Mouse (Mus musculus): Measurements from ENCODE around the gene Lrwd1.
"Not testable (repeated sequence)": the region's sequence is repeated elsewhere in the genome, so short reads cannot be mapped to it uniquely, and the experiment has no call there.

Gene Lrwd1

DNA sequence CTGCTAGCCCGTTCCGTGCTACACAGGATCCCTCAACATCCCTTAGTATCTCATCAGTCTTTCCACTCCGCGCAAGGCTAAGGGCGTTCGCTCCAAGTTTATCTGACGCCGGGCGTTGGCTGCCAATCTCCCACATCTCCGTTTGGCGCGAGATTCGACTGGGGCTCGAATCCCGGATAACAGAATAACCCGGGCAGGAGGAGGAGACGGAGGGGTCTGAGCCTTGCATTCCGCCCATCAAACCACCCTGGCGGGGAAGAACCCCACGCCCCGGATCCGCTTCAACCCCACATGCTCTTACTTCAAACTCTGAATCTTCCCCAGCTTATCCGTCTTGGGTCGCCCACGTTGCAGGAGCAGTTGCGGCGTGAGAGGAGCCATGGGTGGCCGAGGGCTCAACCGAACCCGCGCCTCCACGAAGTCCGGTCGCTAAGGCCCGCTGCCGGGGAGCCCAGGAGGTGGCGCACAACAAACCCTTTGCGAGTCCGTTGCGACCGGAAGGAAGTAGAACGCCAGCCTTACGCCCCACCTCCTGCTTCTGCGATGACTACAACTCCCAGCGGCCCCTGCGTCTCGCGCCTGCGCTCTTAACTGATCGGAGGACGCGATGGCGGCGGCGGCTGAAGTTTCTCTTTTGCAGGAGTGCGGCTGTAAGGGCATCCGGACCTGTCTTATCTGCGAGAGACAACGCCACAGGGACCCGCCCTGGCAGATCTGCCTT, at the start of gene Lrwd1, which contains the start of gene Alkbh4:
TSS of gene Lrwd1 (minus strand) at position 504 of the 721 bp plus-strand sequence.
TSS of gene Alkbh4 (plus strand) at position 576 of the 721 bp plus-strand sequence.
- peak; percentile 98 for DNase-seq (ENCODE audit: low spot score)

DNA sequence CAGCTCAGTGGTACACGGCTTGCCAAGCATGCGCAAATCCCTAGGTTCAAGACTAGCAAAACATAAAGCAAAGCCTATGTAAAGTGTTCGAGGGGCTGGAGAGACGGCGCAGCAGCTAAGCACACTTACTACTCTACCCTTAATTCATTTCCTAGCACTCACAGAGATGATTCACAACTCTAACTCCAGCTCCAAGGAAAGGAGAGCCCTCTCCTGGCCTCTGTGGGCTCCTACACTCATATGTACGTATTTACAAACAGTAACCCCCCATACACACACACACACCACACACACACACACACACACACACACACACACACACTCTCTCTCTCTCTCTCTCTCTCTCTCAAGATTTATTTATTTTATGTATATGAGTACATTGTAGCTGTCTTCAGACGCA, 47.9 kb upstream of the Lrwd1 start:
- no peak for DNase-seq (ENCODE audit: low spot score)

DNA sequence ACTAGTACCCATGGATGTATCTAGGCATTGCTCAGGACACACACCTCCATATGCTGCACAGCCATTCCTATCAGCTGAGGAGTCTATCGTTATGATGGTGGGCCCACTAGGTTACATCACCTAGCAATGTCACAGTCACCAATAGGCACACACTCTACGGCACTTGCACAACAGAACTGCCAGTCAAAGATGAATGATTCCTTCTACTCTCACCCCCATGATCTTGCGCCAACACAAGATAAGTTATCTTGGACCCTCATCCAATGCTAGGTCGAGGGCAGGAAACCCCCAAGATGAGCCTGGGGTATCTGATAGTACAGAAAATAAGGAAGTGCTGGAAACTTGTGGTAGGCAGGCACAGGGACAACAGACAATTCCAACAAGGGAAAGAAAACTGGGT, 47.0 kb upstream of the Lrwd1 start:
- DNase-seq (ENCODE audit: low spot score), result no peak

DNA sequence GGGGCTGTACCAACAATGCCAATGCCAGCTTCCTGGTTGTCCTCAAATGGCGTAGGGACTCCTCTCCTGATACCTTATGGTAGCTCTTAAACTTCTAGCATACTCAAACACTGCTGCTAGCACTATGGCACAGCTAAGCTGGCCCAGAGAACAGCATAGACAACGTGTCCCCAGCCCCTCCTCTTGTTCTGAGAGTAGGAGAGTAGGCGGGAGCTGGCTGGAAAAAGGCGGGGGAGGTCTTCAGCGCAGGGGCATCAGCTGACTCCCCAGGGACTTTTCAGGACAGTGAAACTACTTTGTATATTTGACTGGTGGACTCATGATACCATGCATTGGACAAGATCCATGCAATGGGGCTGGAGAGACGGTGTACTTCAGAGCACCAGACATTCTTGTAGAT, 46.2 kb upstream of the Lrwd1 start:
- no peak for DNase-seq (ENCODE audit: low spot score)

DNA sequence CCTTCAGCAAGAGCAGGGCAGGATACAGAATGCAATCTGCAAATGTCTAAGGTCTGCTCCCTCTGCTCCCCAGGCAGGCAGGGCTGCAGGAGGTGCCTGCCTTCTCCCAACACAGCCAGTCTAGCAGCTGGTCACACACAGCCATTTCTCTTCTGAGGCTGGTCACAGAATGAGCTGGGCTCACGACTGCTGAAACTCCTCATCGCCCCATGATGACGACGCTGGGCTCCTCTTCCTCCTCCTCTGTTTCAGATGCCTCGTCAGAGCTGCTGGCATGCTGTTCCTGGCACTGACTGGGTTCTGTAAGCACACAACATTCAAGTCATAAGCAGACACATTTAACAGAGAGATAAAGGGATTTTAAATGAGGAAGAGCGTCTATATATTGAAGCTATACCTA, 45.3 kb upstream of the Lrwd1 start:
- DNase-seq (ENCODE audit: low spot score), result no peak

DNA sequence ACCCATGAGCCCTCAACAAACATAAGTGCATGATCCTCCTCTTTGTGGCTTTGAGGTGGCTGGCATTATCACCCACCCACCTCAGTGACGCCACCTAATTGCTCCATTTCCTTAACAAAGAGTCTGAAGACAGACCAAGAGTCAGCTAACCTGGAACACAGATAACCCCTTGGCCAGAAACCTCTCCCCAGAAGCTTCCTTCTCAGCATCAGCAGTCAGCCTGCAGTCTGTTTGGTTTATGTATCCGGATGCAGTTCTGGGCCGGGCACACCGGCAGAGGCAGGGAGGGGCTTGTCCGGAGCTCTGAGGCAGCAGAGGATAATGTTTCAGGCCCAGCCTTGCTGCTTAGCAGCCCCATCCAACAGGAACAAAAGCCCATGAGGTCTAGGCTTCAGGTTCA, 43.7 kb upstream of the Lrwd1 start:
- DNase-seq (ENCODE audit: low spot score), result no peak

GRCm38 (mm10) chr5:136173606-136174463, 38.0 kb upstream of the Lrwd1 start:
- no peak for DNase-seq (ENCODE audit: low spot score)

- no peak for DNase-seq (ENCODE audit: low spot score)
These were observed 37.1 kb upstream of the Lrwd1 start for GRCm38 (mm10) chr5:136172939-136173338.

GRCm38 (mm10) chr5:136171363-136172341, 35.8 kb upstream of the Lrwd1 start:
- no peak for DNase-seq (ENCODE audit: low spot score)

GRCm38 (mm10) chr5:136170512-136171362, 34.9 kb upstream of the Lrwd1 start, which contains the start of gene Orai2:
Gene Orai2, minus strand, starts transcription at chr5:136170713.
- DNase-seq (ENCODE audit: low spot score), result peak; percentile 89

DNA sequence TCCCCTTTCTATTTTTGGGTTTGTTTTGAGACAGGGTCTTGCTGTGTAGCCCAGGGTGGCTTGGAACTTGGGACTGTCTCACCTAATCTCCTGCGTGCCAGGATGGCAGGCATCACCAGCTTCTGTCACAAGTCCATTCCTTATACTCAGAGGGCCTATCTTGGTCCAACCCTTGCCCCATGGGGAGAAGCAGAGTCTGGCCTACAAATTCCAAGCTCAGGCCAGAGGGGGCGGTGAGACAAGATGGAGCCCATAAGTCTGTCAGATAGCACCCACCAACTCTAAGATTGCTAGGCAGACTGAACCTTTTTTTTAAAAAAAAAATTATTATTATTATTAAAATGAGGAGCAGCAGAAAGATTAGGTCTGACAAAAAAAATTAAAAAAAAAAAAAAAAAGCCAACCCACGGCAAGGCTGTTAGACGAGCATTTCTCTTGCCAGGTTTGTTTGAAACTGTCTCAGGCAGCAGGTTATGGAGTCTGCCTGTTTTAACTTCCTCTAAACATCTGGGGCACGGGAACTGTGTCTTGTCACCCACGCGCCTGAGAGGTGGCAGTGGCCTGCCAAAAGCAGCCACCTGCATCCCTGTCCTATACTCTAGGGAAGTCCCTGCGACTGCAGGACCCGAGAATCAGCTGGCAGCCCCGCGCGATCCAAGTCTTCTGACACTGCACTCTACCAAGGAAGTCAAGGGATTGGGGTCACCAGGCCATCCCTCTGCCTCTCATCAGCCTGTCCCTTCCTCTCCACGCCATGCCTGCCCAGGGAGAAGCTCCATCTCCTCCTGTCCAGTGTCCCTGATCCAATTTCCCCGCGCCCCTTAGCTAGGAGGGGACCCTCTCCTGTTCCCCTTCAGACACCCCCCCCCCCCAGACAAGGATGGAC, 34.0 kb upstream of the Lrwd1 start:
- DNase-seq (ENCODE audit: low spot score), result peak; percentile 39

- no peak for DNase-seq (ENCODE audit: low spot score)
These were observed 32.2 kb upstream of the Lrwd1 start for GRCm38 (mm10) chr5:136168071-136168470.

DNA sequence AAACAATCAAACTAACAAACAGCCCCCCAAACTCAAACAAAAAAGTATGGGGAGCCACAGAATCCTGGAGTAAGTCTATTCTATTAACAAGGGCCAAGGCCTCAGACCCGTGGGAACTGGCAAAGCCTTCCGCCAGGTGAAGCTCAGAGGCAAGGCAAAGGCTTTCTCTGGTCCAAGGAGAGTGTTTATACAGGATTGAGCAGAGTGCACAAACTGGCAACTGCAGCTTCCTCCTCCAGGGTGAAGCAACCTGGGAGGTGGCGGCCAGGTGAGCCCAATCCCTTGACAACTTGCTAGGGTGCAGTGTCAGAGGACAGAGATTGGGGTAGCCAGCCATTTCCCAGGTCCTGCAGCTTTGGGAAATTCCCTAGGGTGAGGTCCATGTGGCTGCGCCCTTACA, 31.4 kb upstream of the Lrwd1 start:
- DNase-seq (ENCODE audit: low spot score), result no peak

GRCm38 (mm10) chr5:136165246-136165645, 29.4 kb upstream of the Lrwd1 start:
- no peak for DNase-seq (ENCODE audit: low spot score)

DNA sequence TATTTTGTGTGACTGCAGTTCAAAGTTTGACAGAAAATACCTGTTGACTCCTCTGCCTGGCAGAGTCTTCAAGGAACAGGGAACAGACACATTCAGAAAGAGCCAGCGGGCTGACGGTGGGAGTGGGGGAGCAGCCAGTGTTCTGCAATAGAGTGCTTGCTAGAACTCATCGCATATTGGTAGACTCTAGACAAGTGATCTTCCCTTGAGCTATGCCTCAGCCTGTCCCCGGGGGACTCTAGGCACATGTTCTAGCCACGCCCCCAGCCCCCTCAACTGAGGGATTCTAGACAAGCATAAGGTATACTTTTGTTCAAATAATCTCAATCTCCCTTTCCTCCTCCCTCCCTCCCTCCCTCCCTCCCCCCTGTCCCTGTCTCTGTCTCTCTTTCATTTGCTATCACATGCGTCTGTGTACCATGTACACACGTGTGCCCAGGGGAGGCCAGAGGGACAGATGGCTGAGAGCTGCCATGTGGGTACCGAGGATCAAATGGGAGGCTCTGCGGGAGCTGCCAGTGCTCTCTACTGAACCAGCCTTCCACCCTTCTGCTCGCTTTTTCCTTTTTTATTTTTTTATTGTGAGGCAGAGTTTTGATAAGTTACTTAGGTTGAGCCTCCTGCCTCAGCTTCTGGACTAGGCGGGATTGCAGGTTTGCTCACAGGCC, 28.1 kb upstream of the Lrwd1 start:
- DNase-seq (ENCODE audit: low spot score), result no peak

- not testable (repeated sequence) for DNase-seq (ENCODE audit: low spot score)
These were observed 24.2 kb upstream of the Lrwd1 start for GRCm38 (mm10) chr5:136160084-136160483.

GRCm38 (mm10) chr5:136155399-136155798, 19.5 kb upstream of the Lrwd1 start:
- no peak for DNase-seq (ENCODE audit: low spot score)

GRCm38 (mm10) chr5:136152365-136152764, 16.5 kb upstream of the Lrwd1 start:
- DNase-seq (ENCODE audit: low spot score), result no peak

GRCm38 (mm10) chr5:136149134-136149576, 13.3 kb upstream of the Lrwd1 start:
- not testable (repeated sequence) for DNase-seq (ENCODE audit: low spot score)

Measured in embryo, embryonic 10.5 days (tissue).